Mouse (Mus musculus): ENCODE results near the gene Sim1.
A peak's percentile ranks its signal among the peaks of the same experiment; 100 is the strongest.

Sim1 gene

GRCm38 (mm10) chr10:50901601-50902475, 7.3 kb downstream of the Sim1 start:
- no peak for DNase-seq (ENCODE audit: low spot score)

- no peak for DNase-seq (ENCODE audit: low spot score)
These were observed 8.5 kb downstream of the Sim1 start for GRCm38 (mm10) chr10:50902741-50903715.

GRCm38 (mm10) chr10:50903846-50904763, 9.6 kb downstream of the Sim1 start:
- no peak for DNase-seq (ENCODE audit: low spot score)

GRCm38 (mm10) chr10:50904764-50905701, 10.5 kb downstream of the Sim1 start:
- no peak for DNase-seq (ENCODE audit: low spot score)

- DNase-seq (ENCODE audit: low spot score) = no peak
These were observed 15.8 kb downstream of the Sim1 start for GRCm38 (mm10) chr10:50910400-50910799.

GRCm38 (mm10) chr10:50910861-50911410, 16.4 kb downstream of the Sim1 start:
- no peak for DNase-seq (ENCODE audit: low spot score)

- DNase-seq (ENCODE audit: low spot score) = no peak
These were observed 21.1 kb downstream of the Sim1 start for GRCm38 (mm10) chr10:50915607-50916006.

GRCm38 (mm10) chr10:50929281-50929680, 34.7 kb downstream of the Sim1 start:
- DNase-seq (ENCODE audit: low spot score) = no peak

GRCm38 (mm10) chr10:50935673-50936072, 41.1 kb downstream of the Sim1 start:
- no peak for DNase-seq (ENCODE audit: low spot score)

- DNase-seq (ENCODE audit: low spot score) = no peak
These were observed 79.1 kb downstream of the Sim1 start for GRCm38 (mm10) chr10:50973625-50974024.

GRCm38 (mm10) chr10:50981849-50982248, 87.3 kb downstream of the Sim1 start:
- DNase-seq (ENCODE audit: low spot score) = no peak

GRCm38 (mm10) chr10:50983620-50984019, 89.1 kb downstream of the Sim1 start:
- DNase-seq (ENCODE audit: low spot score) = no peak

- no peak for DNase-seq (ENCODE audit: low spot score)
These were observed 113.2 kb downstream of the Sim1 start for GRCm38 (mm10) chr10:51007798-51008197.

- DNase-seq (ENCODE audit: low spot score) = no peak
These were observed 117.0 kb downstream of the Sim1 start for GRCm38 (mm10) chr10:51011391-51012150.

GRCm38 (mm10) chr10:51014901-51015300, 120.3 kb downstream of the Sim1 start:
- no peak for DNase-seq (ENCODE audit: low spot score)

- DNase-seq (ENCODE audit: low spot score) = peak; percentile 0
These were observed 120.8 kb downstream of the Sim1 start for GRCm38 (mm10) chr10:51015362-51015761.

GRCm38 (mm10) chr10:51023308-51024279, 129.0 kb downstream of the Sim1 start:
- no peak for DNase-seq (ENCODE audit: low spot score)
